Mouse (Mus musculus) ES-Bruce4 (cell line): ENCODE results near the gene Tas2r144. TPM values are rescaled to one million over a fixed set of nuclear protein-coding genes. Genes with fewer than 3 reads are reported as not detected.

Experiments used
- H3K27ac ChIP-seq: 2 replicates; pipeline ENCODE4 v1.5.1; 2012; ENCODE audit warnings: low read length, inconsistent platforms; ENCODE audit not compliant: insufficient read depth
- H3K27me3 ChIP-seq: 2 replicates; pipeline ENCODE4 v1.6.1; 2012; ENCODE audit warnings: mild to moderate bottlenecking, low read length, inconsistent platforms; ENCODE audit not compliant: control insufficient read depth, poor library complexity, insufficient read depth, severe bottlenecking
- H3K36me3 ChIP-seq: 2 replicates; pipeline ENCODE4 v1.6.1; 2012; ENCODE audit warnings: inconsistent platforms, mild to moderate bottlenecking, low read length, moderate library complexity; ENCODE audit not compliant: control insufficient read depth, poor library complexity, insufficient read depth, severe bottlenecking
- H3K4me1 ChIP-seq: one replicate; pipeline ENCODE4 v1.8.1; 2011; ENCODE audit warnings: low read length; ENCODE audit not compliant: control insufficient read depth, insufficient read depth
- H3K4me3 ChIP-seq: 2 replicates; pipeline ENCODE4 v1.5.1; 2011; ENCODE audit warnings: low read depth, mild to moderate bottlenecking, low read length
- H3K9ac ChIP-seq: 2 replicates; pipeline ENCODE4 v1.6.1; 2012; ENCODE audit warnings: low read depth, mild to moderate bottlenecking, inconsistent platforms; ENCODE audit not compliant: poor library complexity, severe bottlenecking
- H3K9me3 ChIP-seq: replicated peaks from 2 replicates; pipeline ENCODE4 v1.6.1; 2012; ENCODE audit warnings: mild to moderate bottlenecking, low read length, inconsistent platforms; ENCODE audit not compliant: control insufficient read depth, poor library complexity, insufficient read depth, severe bottlenecking
- CTCF ChIP-seq: IDR thresholded peaks from one replicate; pipeline ENCODE4 v1.8.1; 2011; ENCODE audit warnings: low read depth, low read length
- EP300 ChIP-seq: IDR thresholded peaks from 2 replicates; pipeline ENCODE4 v1.6.1; 2011; ENCODE audit warnings: low read depth, low read length; ENCODE audit not compliant: insufficient read depth
- POLR2A ChIP-seq: IDR thresholded peaks from one replicate; pipeline ENCODE4 v1.8.1; 2011; ENCODE audit warnings: low read length; ENCODE audit not compliant: insufficient read depth
- polyA plus RNA-seq: library from polyadenylated mRNA; stranded (reverse); fragments of >200 nt; gene quantifications from 2 replicates; pipeline ENCODE4 v1.2.4, GENCODE M21; 2011; ENCODE audit warnings: low read depth; ENCODE audit not compliant: missing spikeins, insufficient read depth, insufficient read length

Tas2r144 gene
- polyA plus RNA-seq, 1 experiment, result not detected

DNA sequence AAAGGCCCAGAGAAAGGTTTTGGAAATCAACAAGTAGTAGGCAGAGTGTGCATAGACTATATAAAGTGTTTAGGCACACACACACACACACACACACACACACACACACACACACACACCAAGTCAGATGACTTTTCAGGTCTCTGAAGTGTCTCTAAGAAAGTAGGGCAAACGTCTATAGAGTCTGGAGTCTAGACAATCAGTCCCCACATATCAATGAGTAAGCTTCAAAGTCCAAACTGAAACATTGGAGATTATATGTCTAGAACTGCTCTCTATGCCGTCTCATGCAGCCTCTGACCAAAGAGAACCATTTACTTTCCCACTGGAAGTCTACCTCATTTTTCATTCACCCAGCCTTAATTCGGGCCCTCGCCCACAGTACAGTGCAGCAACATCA, 9.9 kb downstream of the Tas2r144 start:
- no peak for TF ChIP-seq POLR2A
- TF ChIP-seq EP300, result no peak
- TF ChIP-seq CTCF, result no peak

GRCm38 (mm10) chr6:42227240-42228101, 12.3 kb downstream of the Tas2r144 start:
- no peak overlapping the region for H3K9ac ChIP-seq
- no peak overlapping the region for H3K4me3 ChIP-seq
- no peaks in the 10 kb centered on the region for H3K4me1 ChIP-seq
- TF ChIP-seq CTCF, result no peak
- no peak for TF ChIP-seq POLR2A
- TF ChIP-seq EP300, result no peak
- H3K36me3 ChIP-seq, result no peaks in the 10 kb centered on the region
- no peak overlapping the region for H3K27ac ChIP-seq
- H3K27me3 ChIP-seq, result no peaks in the 10 kb centered on the region
- H3K9me3 ChIP-seq, result no peaks in the 10 kb centered on the region

More for the DNA sequence above, 9.9 kb downstream of the Tas2r144 start:
- Histone ChIP-seq H3K36me3 (no peaks in the 10 kb centered on the region), H3K9ac (no peak overlapping the region), H3K4me3 (no peak overlapping the region), H3K27me3 (no peaks in the 10 kb centered on the region), H3K4me1 (no peaks in the 10 kb centered on the region), H3K27ac (no peak overlapping the region), H3K9me3 (no peaks in the 10 kb centered on the region)

- Histone ChIP-seq H3K27ac (no peak overlapping the region), H3K36me3 (no peaks in the 10 kb centered on the region), H3K4me3 (no peak overlapping the region), H3K9ac (no peak overlapping the region), H3K4me1 (no peaks in the 10 kb centered on the region), H3K27me3 (no peaks in the 10 kb centered on the region), H3K9me3 (no peaks in the 10 kb centered on the region)
- TF ChIP-seq EP300, result no peak
- no peak for TF ChIP-seq CTCF
- no peak for TF ChIP-seq POLR2A
These were observed 14.5 kb downstream of the Tas2r144 start for GRCm38 (mm10) chr6:42229610-42230009.

DNA sequence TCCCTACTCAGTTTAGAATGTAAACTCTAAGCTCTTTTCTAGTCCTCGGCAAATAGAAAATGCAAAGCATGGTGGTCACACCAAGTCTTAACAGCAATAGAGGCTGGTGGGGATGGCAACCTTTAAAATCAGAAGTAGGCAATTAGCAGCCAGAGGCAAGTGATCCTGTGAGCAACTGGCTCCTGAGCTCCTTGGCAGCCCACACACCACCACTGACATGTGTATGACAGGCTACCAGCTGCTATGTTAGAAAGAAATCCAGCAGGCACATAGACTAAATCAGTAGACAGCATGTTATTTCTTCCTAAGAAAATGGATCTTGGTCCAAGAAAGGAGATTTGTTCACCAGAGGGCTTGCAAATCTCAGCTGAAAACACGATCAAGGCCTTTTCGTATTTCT, 16.1 kb downstream of the Tas2r144 start:
- no peaks in the 10 kb centered on the region for H3K36me3 ChIP-seq
- H3K9ac ChIP-seq, result no peak overlapping the region
- no peak overlapping the region for H3K4me3 ChIP-seq
- no peaks in the 10 kb centered on the region for H3K4me1 ChIP-seq
- H3K27ac ChIP-seq, result no peak overlapping the region
- TF ChIP-seq POLR2A (no peak), CTCF (no peak), EP300 (no peak)
- no peaks in the 10 kb centered on the region for H3K9me3 ChIP-seq
- no peaks in the 10 kb centered on the region for H3K27me3 ChIP-seq

GRCm38 (mm10) chr6:42237276-42237805, 22.2 kb downstream of the Tas2r144 start:
- Histone ChIP-seq H3K36me3 (no peaks in the 10 kb centered on the region), H3K4me3 (no peak overlapping the region), H3K27ac (no peak overlapping the region), H3K9ac (no peak overlapping the region), H3K27me3 (no peaks in the 10 kb centered on the region), H3K9me3 (no peaks in the 10 kb centered on the region), H3K4me1 (no peaks in the 10 kb centered on the region)
- no peak for TF ChIP-seq EP300
- TF ChIP-seq CTCF, result no peak
- TF ChIP-seq POLR2A, result no peak
